Mouse (Mus musculus) myocyte (in vitro differentiated cells): ENCODE results near the gene Dnal1. TPM values are rescaled to one million over a fixed set of nuclear protein-coding genes. Genes with fewer than 3 reads are reported as not detected.
"Not testable (repeated sequence)": the region's sequence is repeated elsewhere in the genome, so short reads cannot be mapped to it uniquely, and the experiment has no call there.

Experiments
- H3K27me3 ChIP-seq: one replicate; pipeline ENCODE4 v1.6.1; 2011; ENCODE audit not compliant: control insufficient read depth, insufficient read depth, insufficient read length
- H3K36me3 ChIP-seq: one replicate; pipeline ENCODE4 v1.6.1; 2011; ENCODE audit not compliant: control insufficient read depth, insufficient read depth
- H3K4me2 ChIP-seq: one replicate; pipeline ENCODE4 v1.6.1; 2011; ENCODE audit warnings: low read depth, control low read depth
- H3K4me3 ChIP-seq: one replicate; pipeline ENCODE4 v1.5.1; 2011; ENCODE audit warnings: mild to moderate bottlenecking, control low read depth, moderate library complexity
- H3K79me2 ChIP-seq: one replicate; pipeline ENCODE4 v1.6.1; 2011; ENCODE audit not compliant: control insufficient read depth, insufficient read depth
- H3ac ChIP-seq: one replicate; pipeline ENCODE4 v1.6.1; 2011; ENCODE audit not compliant: control insufficient read depth, insufficient read length
- CEBPB ChIP-seq: IDR thresholded peaks from 2 replicates; pipeline ENCODE4 v1.6.1; 2011; ENCODE audit warnings: mild to moderate bottlenecking, moderate library complexity; ENCODE audit not compliant: poor library complexity, insufficient read depth, severe bottlenecking
- E2F4 ChIP-seq: IDR thresholded peaks from one replicate; pipeline ENCODE4 v1.6.1; 2011; ENCODE audit warnings: mild to moderate bottlenecking, control low read depth, moderate library complexity; ENCODE audit not compliant: insufficient read depth
- MAX ChIP-seq: IDR thresholded peaks from one replicate; pipeline ENCODE4 v1.6.1; 2011; ENCODE audit warnings: low read depth, mild to moderate bottlenecking, control low read depth
- MYOD1 ChIP-seq, 3 experiments: IDR thresholded peaks; one replicate each; pipeline ENCODE4 v1.6.1; 2011; ENCODE audit warnings: control low read depth in 2 of 3, low read depth in 2 of 3, mild to moderate bottlenecking in 2 of 3, moderate library complexity in 1 of 3; ENCODE audit not compliant: insufficient read length in 2 of 3, control insufficient read depth in 1 of 3
- MYOG ChIP-seq, 3 experiments: IDR thresholded peaks; one replicate each; pipeline ENCODE4 v1.6.1; 2011; ENCODE audit warnings: control low read depth in 2 of 3, low read depth in 2 of 3, mild to moderate bottlenecking in 2 of 3; ENCODE audit not compliant: insufficient read length in 2 of 3, control insufficient read depth in 1 of 3, insufficient read depth in 1 of 3
- POLR2A ChIP-seq: IDR thresholded peaks from one replicate; pipeline ENCODE4 v1.6.1; 2011; ENCODE audit warnings: low read depth, mild to moderate bottlenecking, control low read depth, moderate library complexity; ENCODE audit not compliant: insufficient read length
- POLR2AphosphoS2 ChIP-seq: IDR thresholded peaks from one replicate; pipeline ENCODE4 v1.6.1; 2011; ENCODE audit warnings: low read depth, control low read depth; ENCODE audit not compliant: insufficient read length
- REST ChIP-seq: IDR thresholded peaks from one replicate; pipeline ENCODE4 v1.6.1; 2011; ENCODE audit warnings: mild to moderate bottlenecking, control low read depth, moderate library complexity; ENCODE audit not compliant: insufficient read depth, insufficient read length
- SRF ChIP-seq: IDR thresholded peaks from one replicate; pipeline ENCODE4 v1.6.1; 2011; ENCODE audit warnings: low read depth; ENCODE audit not compliant: control insufficient read depth, insufficient read length
- TCF12 ChIP-seq: IDR thresholded peaks from one replicate; pipeline ENCODE4 v1.6.1; 2011; ENCODE audit warnings: mild to moderate bottlenecking, control low read depth; ENCODE audit not compliant: poor library complexity, insufficient read depth, severe bottlenecking
- TCF3 ChIP-seq: IDR thresholded peaks from one replicate; pipeline ENCODE4 v1.6.1; 2011; ENCODE audit warnings: low read depth, control low read depth; ENCODE audit not compliant: insufficient read length
- USF1 ChIP-seq: IDR thresholded peaks from one replicate; pipeline ENCODE4 v1.6.1; 2011; ENCODE audit warnings: low read depth, mild to moderate bottlenecking, control low read depth, moderate library complexity
- polyA plus RNA-seq: library from polyadenylated mRNA; unstranded; fragments of >200 nt; fragmentation: generic; extraction: Trizol; gene quantifications from one replicate; pipeline ENCODE4 v1.2.1, GENCODE M21; 2012; ENCODE audit warnings: missing spikeins

Gene Dnal1
- polyA plus RNA-seq, 1 experiment: 11.4 TPM

- Histone ChIP-seq H3ac (no peak overlapping the region), H3K4me3 (no peak overlapping the region), H3K79me2 (no peaks in the 10 kb centered on the region), H3K4me2 (no peak overlapping the region), H3K27me3 (no peaks in the 10 kb centered on the region), H3K36me3 (no peaks in the 10 kb centered on the region)
- TF ChIP-seq TCF12: no peak
- TF ChIP-seq POLR2A: no peak
- no peak for TF ChIP-seq POLR2AphosphoS2
- TF ChIP-seq CEBPB: no peak
- TF ChIP-seq E2F4: no peak
- TF ChIP-seq USF1: no peak
- TF ChIP-seq MYOG (IDR thresholded peaks at IDR 0.05; ENCODE audit: control insufficient read depth in 1 of 3, insufficient read depth in 1 of 3, insufficient read length in 2 of 3, low read depth in 2 of 3): no peak
- no peak for TF ChIP-seq MAX
These were observed 14.6 kb upstream of the Dnal1 start for GRCm38 (mm10) chr12:84099605-84100004.

GRCm38 (mm10) chr12:84100071-84100470 is 14.1 kb upstream of the Dnal1 start:
- TF ChIP-seq REST (no peak), MYOD1 (IDR thresholded peaks at IDR 0.05; ENCODE audit: control insufficient read depth in 1 of 3, insufficient read length in 2 of 3, low read depth in 2 of 3) (no peak), POLR2AphosphoS2 (no peak), POLR2A (no peak), TCF3 (no peak), TCF12 (no peak), E2F4 (no peak), MAX (no peak), MYOG (IDR thresholded peaks at IDR 0.05; ENCODE audit: control insufficient read depth in 1 of 3, insufficient read depth in 1 of 3, insufficient read length in 2 of 3, low read depth in 2 of 3) (no peak), SRF (no peak), USF1 (no peak), CEBPB (no peak)
- Histone ChIP-seq H3ac (no peak overlapping the region), H3K27me3 (no peaks in the 10 kb centered on the region), H3K4me2 (peak overlapping the region; percentile 61), H3K36me3 (no peaks in the 10 kb centered on the region), H3K4me3 (peak overlapping the region; percentile 14), H3K79me2 (no peaks in the 10 kb centered on the region)

- H3ac ChIP-seq: peak within 1 kb of the TSS; percentile 22
- H3K4me2 ChIP-seq: peak within 1 kb of the TSS; percentile 61
- TF ChIP-seq MYOD1 (IDR thresholded peaks at IDR 0.05; ENCODE audit: control insufficient read depth in 1 of 3, insufficient read length in 2 of 3, low read depth in 2 of 3): peak in 1 of 3 experiments; percentile 17
- peak; percentile 53 for TF ChIP-seq USF1
- H3K36me3 ChIP-seq, H3K27me3 ChIP-seq, H3K79me2 ChIP-seq: not testable (repeated sequence)
- H3K4me3 ChIP-seq: peak within 1 kb of the TSS; percentile 14
These were observed 13.3 kb upstream of the Dnal1 start, which contains the start of gene Acot6 for GRCm38 (mm10) chr12:84100604-84101492. Gene Acot6 (plus strand): TSS chr12:84100654.

GRCm38 (mm10) chr12:84101493-84101845 is 12.7 kb upstream of the Dnal1 start:
- H3K4me3 ChIP-seq: no peak overlapping the region
- TF ChIP-seq REST: no peak
- no peak for TF ChIP-seq POLR2AphosphoS2
- TF ChIP-seq MYOG (IDR thresholded peaks at IDR 0.05; ENCODE audit: control insufficient read depth in 1 of 3, insufficient read depth in 1 of 3, insufficient read length in 2 of 3, low read depth in 2 of 3): no peak
- TF ChIP-seq POLR2A: no peak
- no peak for TF ChIP-seq SRF
- no peak for TF ChIP-seq E2F4
- TF ChIP-seq CEBPB: no peak
- TF ChIP-seq MAX: no peak
- no peak for TF ChIP-seq MYOD1 (IDR thresholded peaks at IDR 0.05; ENCODE audit: control insufficient read depth in 1 of 3, insufficient read length in 2 of 3, low read depth in 2 of 3)
- TF ChIP-seq USF1: no peak
- TF ChIP-seq TCF12: no peak
- TF ChIP-seq TCF3: no peak
- H3K36me3 ChIP-seq: no peaks in the 10 kb centered on the region
- H3K4me2 ChIP-seq: peak overlapping the region; percentile 61
- no peaks in the 10 kb centered on the region for H3K27me3 ChIP-seq
- H3K79me2 ChIP-seq: no peaks in the 10 kb centered on the region
- H3ac ChIP-seq: peak overlapping the region; percentile 22

- Histone ChIP-seq H3ac (no peak overlapping the region), H3K4me2 (no peak overlapping the region), H3K36me3 (no peaks in the 10 kb centered on the region), H3K27me3 (no peaks in the 10 kb centered on the region), H3K79me2 (no peaks in the 10 kb centered on the region), H3K4me3 (no peak overlapping the region)
- TF ChIP-seq POLR2AphosphoS2: no peak
- TF ChIP-seq TCF3: no peak
- TF ChIP-seq POLR2A: no peak
These were observed 7.2 kb upstream of the Dnal1 start for GRCm38 (mm10) chr12:84107012-84107411.
